Mouse (Mus musculus): ENCODE results near the gene Olfr796. TPM values are rescaled to one million over a fixed set of nuclear protein-coding genes. Genes with fewer than 3 reads are reported as not detected.

The Olfr796 gene
- polyA plus RNA-seq (2012; rRNA removed; ENCODE audit: low replicate concordance), result not detected in 2 replicates

GRCm38 (mm10) chr10:129612470-129612869 lies at the start of gene Olfr796:
Olfr796 (minus strand) TSS chr10:129612570.

GRCm38 (mm10) chr10:129657394-129657793 lies 45.0 kb upstream of the Olfr796 start, which contains the start of gene Olfr800:
Olfr800 (plus strand) TSS chr10:129657694.

GRCm38 (mm10) chr10:129637184-129637583 lies 24.8 kb upstream of the Olfr796 start, which contains the start of gene Olfr799:
Olfr799 (plus strand) TSS chr10:129637484.

GRCm38 (mm10) chr10:129627834-129628233 lies 15.5 kb upstream of the Olfr796 start, which contains the start of gene Olfr798:
Olfr798 (minus strand) TSS chr10:129627934.

GRCm38 (mm10) chr10:129567355-129567754 lies 45.0 kb downstream of the Olfr796 start, which contains the start of gene Olfr794:
Olfr794 (plus strand) TSS chr10:129567655.

Other genes starting within 250 kb of the Olfr796 start
- gene Olfr784, start 228.5 kb downstream of the Olfr796 start, polyA plus RNA-seq (2012; rRNA removed; ENCODE audit: low replicate concordance), result 0.12 TPM in 1 of 2 replicates, not detected in the other
- not detected in 2 replicates for gene Olfr785, start 207.1 kb downstream of the Olfr796 start, polyA plus RNA-seq (2012; rRNA removed; ENCODE audit: low replicate concordance)
- gene Olfr786, start 185.3 kb downstream of the Olfr796 start, polyA plus RNA-seq (2012; rRNA removed; ENCODE audit: low replicate concordance), result not detected in 2 replicates
- not detected in 2 replicates for gene Olfr787, start 150.7 kb downstream of the Olfr796 start, polyA plus RNA-seq (2012; rRNA removed; ENCODE audit: low replicate concordance)
- not detected in 2 replicates for gene Olfr788, start 141.6 kb downstream of the Olfr796 start, polyA plus RNA-seq (2012; rRNA removed; ENCODE audit: low replicate concordance)
- gene Olfr789, start 127.8 kb downstream of the Olfr796 start, polyA plus RNA-seq (2012; rRNA removed; ENCODE audit: low replicate concordance), result not detected in 2 replicates
- not detected in 2 replicates for gene Olfr790, start 114.1 kb downstream of the Olfr796 start, polyA plus RNA-seq (2012; rRNA removed; ENCODE audit: low replicate concordance)
- not detected in 2 replicates for gene Olfr791, start 90.8 kb downstream of the Olfr796 start, polyA plus RNA-seq (2012; rRNA removed; ENCODE audit: low replicate concordance)
- gene Olfr792, start 73.4 kb downstream of the Olfr796 start, polyA plus RNA-seq (2012; rRNA removed; ENCODE audit: low replicate concordance), result not detected in 2 replicates
- gene Olfr794, start 44.9 kb downstream of the Olfr796 start, polyA plus RNA-seq (2012; rRNA removed; ENCODE audit: low replicate concordance), result not detected in 2 replicates
- gene Olfr798, start 15.4 kb upstream of the Olfr796 start, polyA plus RNA-seq (2012; rRNA removed; ENCODE audit: low replicate concordance), result not detected in 2 replicates
- not detected in 2 replicates for gene Olfr799, start 24.9 kb upstream of the Olfr796 start, polyA plus RNA-seq (2012; rRNA removed; ENCODE audit: low replicate concordance)
- gene Olfr800, start 45.1 kb upstream of the Olfr796 start, polyA plus RNA-seq (2012; rRNA removed; ENCODE audit: low replicate concordance), result not detected in 2 replicates
- not detected in 2 replicates for gene Olfr801, start 61.3 kb upstream of the Olfr796 start, polyA plus RNA-seq (2012; rRNA removed; ENCODE audit: low replicate concordance)
- gene Olfr802, start 75.6 kb upstream of the Olfr796 start, polyA plus RNA-seq (2012; rRNA removed; ENCODE audit: low replicate concordance), result not detected in 2 replicates
- not detected in 2 replicates for gene Olfr803, start 81.7 kb upstream of the Olfr796 start, polyA plus RNA-seq (2012; rRNA removed; ENCODE audit: low replicate concordance)
- gene Olfr804, start 90.6 kb upstream of the Olfr796 start, polyA plus RNA-seq (2012; rRNA removed; ENCODE audit: low replicate concordance), result not detected in 2 replicates
- not detected in 2 replicates for gene Olfr805, start 116.8 kb upstream of the Olfr796 start, polyA plus RNA-seq (2012; rRNA removed; ENCODE audit: low replicate concordance)
- not detected in 2 replicates for gene Olfr806, start 129.4 kb upstream of the Olfr796 start, polyA plus RNA-seq (2012; rRNA removed; ENCODE audit: low replicate concordance)
- gene Olfr807, start 145.2 kb upstream of the Olfr796 start, polyA plus RNA-seq (2012; rRNA removed; ENCODE audit: low replicate concordance), result not detected in 2 replicates
- not detected in 2 replicates for gene Olfr808, start 152.9 kb upstream of the Olfr796 start, polyA plus RNA-seq (2012; rRNA removed; ENCODE audit: low replicate concordance)
- gene Olfr809, start 162.1 kb upstream of the Olfr796 start, polyA plus RNA-seq (2012; rRNA removed; ENCODE audit: low replicate concordance), result not detected in 2 replicates
- not detected in 2 replicates for gene Olfr810, start 182.3 kb upstream of the Olfr796 start, polyA plus RNA-seq (2012; rRNA removed; ENCODE audit: low replicate concordance)
- gene Olfr811, start 191.8 kb upstream of the Olfr796 start, polyA plus RNA-seq (2012; rRNA removed; ENCODE audit: low replicate concordance), result not detected in 2 replicates
- gene Olfr812, start 233.5 kb upstream of the Olfr796 start, polyA plus RNA-seq (2012; rRNA removed; ENCODE audit: low replicate concordance), result not detected in 2 replicates
- not detected in 2 replicates for gene Olfr813, start 242.8 kb upstream of the Olfr796 start, polyA plus RNA-seq (2012; rRNA removed; ENCODE audit: low replicate concordance)

Measured in subcutaneous adipose tissue, adult 2 months (tissue).